Mouse (Mus musculus) testis, adult 2 months (tissue): ENCODE measurements around the gene Olfr112. TPM values are rescaled to one million over a fixed set of nuclear protein-coding genes. Genes with fewer than 3 reads are reported as not detected.
"Not testable (repeated sequence)": the region's sequence is repeated elsewhere in the genome, so short reads cannot be mapped to it uniquely, and the experiment has no call there.

ENCODE experiments used
- H3K27ac ChIP-seq: fragments of 200-500 bp; 2 replicates; pipeline ENCODE4 v1.5.1; 2012; ENCODE audit warnings: low read depth, low read length; ENCODE audit not compliant: control insufficient read depth, insufficient read depth
- H3K27me3 ChIP-seq: fragments of 200-500 bp; 2 replicates; pipeline ENCODE4 v1.6.1; 2012; ENCODE audit warnings: mild to moderate bottlenecking, low read length, moderate library complexity; ENCODE audit not compliant: control insufficient read depth, insufficient read depth
- H3K36me3 ChIP-seq: fragments of 200-500 bp; 2 replicates; pipeline ENCODE4 v1.6.1; 2012; ENCODE audit warnings: mild to moderate bottlenecking, low read length; ENCODE audit not compliant: control insufficient read depth, insufficient read depth
- H3K4me1 ChIP-seq: fragments of 200-500 bp; 2 replicates; pipeline ENCODE4 v1.6.1; 2012; ENCODE audit warnings: low read length; ENCODE audit not compliant: control insufficient read depth, insufficient read depth
- H3K4me3 ChIP-seq: fragments of 200-500 bp; 2 replicates; pipeline ENCODE4 v1.5.1; 2012; ENCODE audit warnings: low read depth, mild to moderate bottlenecking, low read length, moderate library complexity, mixed read lengths; ENCODE audit not compliant: control insufficient read depth
- CTCF ChIP-seq: fragments of 200-500 bp; IDR thresholded peaks from 2 replicates; pipeline ENCODE4 v1.5.1; 2012; ENCODE audit warnings: low read depth, mild to moderate bottlenecking, inconsistent platforms, low read length, moderate library complexity; ENCODE audit not compliant: control insufficient read depth, insufficient read depth, insufficient replicate concordance
- POLR2A ChIP-seq: fragments of 200-500 bp; IDR thresholded peaks from 2 replicates; pipeline ENCODE4 v1.6.1; 2012; ENCODE audit warnings: low read depth, mild to moderate bottlenecking, inconsistent platforms, low read length, moderate library complexity; ENCODE audit not compliant: control insufficient read depth
- polyA plus RNA-seq: library from polyadenylated mRNA; depleted of rRNA; stranded (reverse); fragments of >200 nt; gene quantifications from 2 replicates; pipeline ENCODE4 v1.2.3, GENCODE M21; 2012; rRNA removed

Olfr112 gene
- 19.3 and 26.9 TPM in 2 replicates for polyA plus RNA-seq

DNA sequence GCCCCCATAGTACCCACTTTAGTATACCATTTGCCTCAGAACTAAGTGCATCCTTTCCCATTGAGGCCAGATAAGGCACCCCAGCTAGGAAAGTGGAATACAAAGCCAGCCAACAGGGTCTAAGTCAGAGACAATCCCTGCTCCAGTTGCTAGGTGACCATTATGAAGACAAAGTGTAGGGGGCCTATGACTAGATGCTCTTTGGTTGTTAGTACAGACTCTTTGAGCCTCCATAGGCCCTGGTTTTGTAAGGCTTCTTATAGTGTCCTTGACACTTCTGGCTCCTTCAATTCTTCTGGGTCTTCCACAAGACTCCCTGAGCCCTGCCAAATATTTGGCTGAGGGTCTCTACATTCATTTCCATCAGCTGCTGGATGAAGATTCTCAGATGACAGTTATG is at the start of gene Olfr112:
Gene Olfr112 (minus strand): TSS at position 101 of the 400 bp plus-strand sequence.
- Histone ChIP-seq H3K27me3 (no peaks in the 10 kb centered on the region), H3K4me3 (peak within 1 kb of the TSS; percentile 32), H3K27ac (no peak within 1 kb of the TSS), H3K4me1 (no peaks in the 10 kb centered on the region), H3K36me3 (no peaks in the 10 kb centered on the region)
- TF ChIP-seq POLR2A, result no peak
- TF ChIP-seq CTCF, result no peak

DNA sequence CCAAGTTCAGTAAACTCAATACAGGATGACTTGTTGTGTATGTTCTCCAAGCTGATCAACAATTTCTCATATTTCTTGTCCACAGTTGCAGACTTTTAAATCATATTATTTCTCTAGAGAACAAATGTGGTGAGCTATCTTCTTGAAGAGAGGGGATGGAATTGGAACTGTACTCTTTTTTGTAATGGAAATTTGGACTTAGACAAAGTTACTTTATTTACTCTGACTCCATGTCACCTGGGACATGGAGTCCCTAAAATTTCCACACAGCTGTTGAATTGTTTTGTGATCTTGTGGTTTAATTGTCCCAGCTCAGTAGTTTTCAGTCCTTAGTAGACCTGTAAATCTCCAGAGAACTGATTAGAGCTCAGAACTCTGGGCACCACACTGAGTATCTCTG is 23.4 kb upstream of the Olfr112 start, which contains the start of gene Olfr114:
Gene Olfr114 (minus strand): TSS at position 101 of the 400 bp plus-strand sequence.
- Histone ChIP-seq H3K4me1 (no peaks in the 10 kb centered on the region), H3K36me3 (no peaks in the 10 kb centered on the region), H3K27me3 (no peaks in the 10 kb centered on the region), H3K4me3 (no peak within 1 kb of the TSS), H3K27ac (no peak within 1 kb of the TSS)
- TF ChIP-seq POLR2A, result no peak
- TF ChIP-seq CTCF, result no peak

DNA sequence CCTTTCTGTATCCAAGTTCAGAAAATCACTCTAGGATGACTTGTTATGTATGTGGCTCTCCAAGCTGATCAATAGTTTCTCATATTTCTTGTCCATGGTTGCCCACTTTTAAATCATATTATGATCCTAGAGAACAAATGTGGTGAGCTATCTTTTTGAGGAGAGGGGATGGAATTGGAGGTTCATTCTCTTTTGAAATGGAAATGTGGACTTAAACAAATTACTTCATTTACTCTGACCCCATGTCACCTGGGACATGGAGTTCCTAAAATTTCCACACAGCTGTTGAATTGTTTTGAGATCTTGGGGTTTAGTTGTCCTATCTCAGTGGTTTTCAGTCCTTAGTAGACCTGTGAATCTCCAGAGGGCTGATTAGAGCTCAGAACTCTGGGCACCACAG is 8.3 kb upstream of the Olfr112 start, which contains the start of gene Olfr113:
Gene Olfr113 (minus strand): TSS at position 101 of the 400 bp plus-strand sequence.
- no peak within 1 kb of the TSS for H3K4me3 ChIP-seq
- TF ChIP-seq CTCF (no peak), POLR2A (no peak)
- H3K27ac ChIP-seq, result no peak within 1 kb of the TSS
- H3K4me1 ChIP-seq, result no peaks in the 10 kb centered on the region
- H3K27me3 ChIP-seq, result no peaks in the 10 kb centered on the region
- H3K36me3 ChIP-seq, result no peaks in the 10 kb centered on the region

DNA sequence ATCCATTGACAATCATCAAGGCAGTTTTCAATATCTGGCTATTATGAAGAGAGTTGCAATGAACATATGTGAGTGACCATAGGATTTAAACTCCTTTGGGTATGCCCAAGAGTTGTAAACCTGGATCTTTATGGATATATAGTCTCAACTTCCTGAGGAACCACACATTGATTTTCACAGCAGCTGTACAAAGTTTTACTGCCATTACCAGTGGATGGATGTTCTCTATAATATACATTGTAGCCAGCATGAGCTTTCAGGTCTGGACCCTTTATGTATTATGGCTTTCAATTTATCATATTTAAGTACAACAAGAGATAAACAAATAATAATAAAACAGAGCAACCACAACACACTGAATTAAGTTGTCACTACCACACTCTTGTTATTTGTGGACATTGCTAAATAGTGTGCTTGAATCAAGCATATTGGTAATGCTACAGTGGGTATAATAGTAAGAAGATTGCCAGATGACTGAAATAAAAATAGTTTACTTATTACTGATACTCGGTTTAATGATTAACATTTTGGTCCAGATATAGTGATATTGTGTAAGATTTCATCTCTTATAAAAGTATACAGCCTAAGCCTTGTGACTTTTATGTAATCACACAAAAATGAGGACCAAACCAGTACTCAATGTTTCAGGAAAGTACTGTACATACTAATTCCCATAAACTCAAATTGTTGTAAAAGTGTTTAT is 10.2 kb downstream of the Olfr112 start:
- no peak for TF ChIP-seq CTCF
- TF ChIP-seq POLR2A, result no peak
- no peaks in the 10 kb centered on the region for H3K27me3 ChIP-seq
- H3K27ac ChIP-seq, result no peak overlapping the region
- H3K4me3 ChIP-seq, result no peak overlapping the region
- H3K36me3 ChIP-seq, result no peaks in the 10 kb centered on the region
- H3K4me1 ChIP-seq, result no peaks in the 10 kb centered on the region

DNA sequence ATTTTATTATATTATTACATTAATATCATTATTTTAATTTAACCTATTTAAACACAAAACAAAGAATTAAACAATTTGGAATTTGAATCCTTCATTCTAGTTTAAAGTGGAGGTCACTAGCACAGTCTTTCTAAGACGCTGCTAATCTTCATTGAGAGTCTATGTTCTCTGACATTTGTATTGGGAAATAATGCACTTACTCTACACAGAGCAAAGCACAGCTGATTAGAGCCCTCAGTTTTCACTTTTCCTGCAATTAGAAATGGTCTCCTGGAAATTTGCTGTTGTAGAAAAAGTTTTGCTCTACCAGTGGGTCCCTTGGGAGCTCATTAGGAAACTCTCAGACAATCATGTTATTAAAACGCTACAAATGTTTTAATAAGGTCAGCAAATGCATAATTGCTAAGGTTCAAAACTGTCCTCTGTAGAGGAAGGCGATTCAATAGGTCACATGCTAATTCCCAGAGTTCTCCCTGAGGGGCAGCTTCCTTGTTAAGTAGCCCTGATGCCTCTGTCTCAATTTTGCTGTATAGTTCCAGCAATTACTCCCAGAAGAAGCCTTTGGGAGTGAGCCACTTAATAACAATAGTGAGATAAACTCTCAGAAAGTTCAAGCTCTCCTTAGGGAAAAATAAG is 25.3 kb downstream of the Olfr112 start:
- TF ChIP-seq POLR2A, result no peak
- no peak for TF ChIP-seq CTCF
- no peaks in the 10 kb centered on the region for H3K4me1 ChIP-seq
- H3K27ac ChIP-seq, result no peak overlapping the region
- no peaks in the 10 kb centered on the region for H3K36me3 ChIP-seq
- no peaks in the 10 kb centered on the region for H3K27me3 ChIP-seq
- H3K4me3 ChIP-seq, result no peak overlapping the region

DNA sequence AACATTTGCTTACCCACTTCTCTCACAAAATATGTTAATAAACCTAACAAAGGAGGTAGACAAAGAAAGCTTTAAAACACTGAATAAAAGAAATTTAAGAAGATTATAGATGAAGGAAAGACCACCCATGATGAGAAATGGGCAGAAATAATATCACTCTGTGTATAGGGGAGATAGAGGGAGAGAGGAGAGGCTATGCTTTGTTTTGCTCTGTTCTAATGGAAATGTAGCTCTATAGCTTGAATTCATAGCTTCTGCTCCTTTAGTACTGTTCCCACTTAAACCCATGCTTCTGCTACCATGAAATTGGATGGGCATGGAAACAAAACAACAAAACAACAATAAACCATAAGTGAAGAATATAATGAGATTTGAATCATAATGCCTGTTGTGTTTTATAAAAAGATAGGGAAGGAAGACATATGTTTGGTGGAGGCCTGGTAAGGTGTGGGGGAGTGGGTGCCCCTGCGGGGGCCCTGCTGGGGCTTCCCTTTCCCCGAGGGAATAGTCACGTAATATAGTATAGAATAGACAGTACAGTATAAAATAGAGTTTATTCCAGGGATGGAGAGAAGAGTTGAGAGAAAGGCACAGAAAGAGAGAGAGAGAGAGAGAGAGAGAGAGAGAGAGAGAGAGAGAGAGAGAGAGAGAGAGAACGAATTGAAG is 27.7 kb downstream of the Olfr112 start:
- no peaks in the 10 kb centered on the region for H3K27me3 ChIP-seq

DNA sequence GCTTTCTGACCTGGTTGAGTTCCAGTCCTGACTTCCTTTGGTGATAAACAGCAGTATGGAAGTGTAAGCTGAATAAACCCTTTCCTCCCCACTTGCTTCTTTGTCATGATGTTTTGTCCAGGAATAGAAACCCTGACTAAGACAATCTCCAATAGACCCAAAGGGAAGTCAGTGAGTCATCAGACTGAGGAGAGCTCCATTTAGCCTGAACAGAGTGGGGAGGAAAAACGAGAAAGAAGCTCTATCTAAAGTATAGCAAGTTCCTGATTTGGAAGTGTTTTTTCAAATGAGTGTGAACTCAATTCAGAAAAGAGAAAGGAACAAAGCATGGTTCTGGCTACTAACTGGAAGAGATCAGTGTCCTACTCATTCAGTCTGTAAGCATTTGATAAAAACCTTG is 30.8 kb downstream of the Olfr112 start:
- not testable (repeated sequence) for H3K27me3 ChIP-seq, H3K4me1 ChIP-seq, H3K36me3 ChIP-seq, H3K27ac ChIP-seq, H3K4me3 ChIP-seq

More for the DNA sequence above, 27.7 kb downstream of the Olfr112 start:
- no peaks in the 10 kb centered on the region for H3K4me1 ChIP-seq
- no peak overlapping the region for H3K4me3 ChIP-seq
- no peak for TF ChIP-seq CTCF
- H3K27ac ChIP-seq, result no peak overlapping the region
- no peaks in the 10 kb centered on the region for H3K36me3 ChIP-seq
